Mouse (Mus musculus) inflammation-experienced regulatory T-cells (primary cell): Measurements from ENCODE around the gene Cyp2j12. TPM values are rescaled to one million over a fixed set of nuclear protein-coding genes. Genes with fewer than 3 reads are reported as not detected.

Experiments used
- polyA plus RNA-seq, 2 experiments: library from polyadenylated mRNA; unstranded; fragments of 100-300 nt; shearing (Covaris generic); gene quantifications; one replicate each; pipeline ENCODE4 v1.2.1; 2017

Gene Cyp2j12
- polyA plus RNA-seq, result under 1 TPM in 1 of 2 experiments, not detected in 1; 0.28 TPM

DNA sequence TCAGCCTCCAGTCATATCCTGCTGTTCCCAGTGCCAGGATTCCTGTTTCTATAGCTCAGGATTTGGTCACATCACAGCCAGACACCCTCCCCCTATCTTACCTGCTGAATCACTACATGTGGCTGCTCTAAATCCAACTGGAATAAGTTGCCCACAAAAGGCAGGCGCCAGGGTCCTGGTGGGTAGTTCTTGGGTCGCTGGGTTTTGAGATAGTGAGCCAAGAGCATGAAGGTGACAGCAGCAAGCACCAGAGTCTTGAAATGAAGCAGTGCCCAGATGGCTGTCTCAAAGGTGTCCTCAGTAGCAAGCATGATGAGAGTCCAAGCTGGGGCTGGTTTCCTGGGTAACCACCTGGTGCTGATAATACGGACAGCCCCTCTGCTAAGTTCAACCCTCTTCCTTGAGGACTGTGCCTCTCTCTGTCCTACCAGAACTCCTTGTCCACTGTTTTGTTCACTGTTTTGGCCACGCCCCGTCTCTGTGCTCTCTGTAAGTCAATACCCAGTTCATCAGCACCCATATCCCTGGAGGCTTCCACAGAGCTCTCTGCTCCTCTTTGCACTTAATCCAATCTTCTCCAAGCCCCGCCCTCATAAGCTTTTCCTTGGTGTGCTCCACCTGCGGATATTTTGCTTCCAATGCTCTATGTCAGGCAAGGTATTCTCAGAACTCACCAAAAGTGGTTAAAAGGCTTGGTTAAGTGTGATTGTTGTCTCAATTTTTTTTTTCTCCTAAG, at the start of gene Cyp2j12:
Gene Cyp2j12, minus strand, starts transcription at position 421 of the 736 bp plus-strand sequence.

GRCm38 (mm10) chr4:96077261-96078125, 63.5 kb downstream of the Cyp2j12 start, which contains the start of gene Cyp2j13:
Gene Cyp2j13 (minus strand): TSS chr4:96077546.

Other genes with a start within 250 kb of the Cyp2j12 start
- gene Hook1, start 173.9 kb downstream of the Cyp2j12 start, polyA plus RNA-seq, result 10 to 100 TPM; 18.8 to 20.2 TPM
- gene Cyp2j13, start 63.6 kb downstream of the Cyp2j12 start, polyA plus RNA-seq, result under 1 TPM in 1 of 2 experiments, not detected in 1; 0.39 TPM
- under 1 TPM in 1 of 2 experiments, not detected in 1; 0.31 TPM for gene Cyp2j7, start 95.5 kb upstream of the Cyp2j12 start, polyA plus RNA-seq
- gene Cyp2j11, start 207.5 kb upstream of the Cyp2j12 start, polyA plus RNA-seq, result under 1 TPM in 1 of 2 experiments, not detected in 1; 0.11 TPM